Mouse (Mus musculus): Measurements from ENCODE around the gene Ndufc1. TPM values are rescaled to one million over a fixed set of nuclear protein-coding genes. Genes with fewer than 3 reads are reported as not detected.
"Not testable (repeated sequence)": the region's sequence is repeated elsewhere in the genome, so short reads cannot be mapped to it uniquely, and the experiment has no call there.

Ndufc1 gene
- 1,265 and 1,267 TPM in 2 replicates for polyA plus RNA-seq (2014; fragmentation: Nextera tagmentation; extraction: Ambion mirVana)

DNA sequence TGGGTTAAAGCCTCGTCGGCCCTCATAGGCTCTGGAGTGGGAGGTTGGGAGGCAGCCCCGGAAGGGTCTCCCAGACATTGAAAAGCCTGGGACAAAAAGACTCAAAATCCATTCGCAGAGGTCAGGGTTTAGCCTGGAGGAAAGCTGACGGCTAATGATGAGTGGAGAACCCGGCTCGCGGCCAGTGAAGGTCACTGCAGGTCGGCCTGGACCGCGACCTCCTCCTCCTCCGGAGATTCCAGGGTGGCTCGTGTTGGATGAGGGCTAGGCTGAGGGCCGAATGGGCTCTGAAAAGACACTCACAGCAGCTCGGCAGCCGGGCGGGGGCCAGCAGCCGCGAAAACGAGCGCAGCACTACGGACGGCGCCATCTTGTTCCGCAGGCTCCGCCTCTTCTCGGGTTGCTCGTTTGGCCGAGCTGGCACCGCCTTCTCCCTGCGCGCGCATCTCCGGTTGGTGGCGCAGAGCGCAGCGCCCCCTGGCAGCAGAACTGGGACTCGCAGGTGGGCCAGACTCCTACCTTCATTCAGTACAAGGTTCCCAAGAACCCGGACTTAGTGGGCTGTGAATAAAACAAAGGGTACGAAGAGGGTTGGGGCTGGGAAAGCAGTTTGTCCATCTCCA, at the start of gene Ndufc1:
Ndufc1 (minus strand) TSS at position 428 of the 623 bp plus-strand sequence.
- Histone ChIP-seq H3K9me3 (replicated peaks; ENCODE audit: control insufficient read depth, low read length) (no peaks in the 10 kb centered on the region), H3K4me2 (peak within 1 kb of the TSS; percentile 78), H3K9ac (ENCODE audit: low read depth, low read length) (peak within 1 kb of the TSS; percentile 99), H3K27me3 (ENCODE audit: control insufficient read depth, insufficient read depth, low read length) (no peaks in the 10 kb centered on the region), H3K36me3 (ENCODE audit: control insufficient read depth, insufficient read depth, low read length) (0 out of 2 replicates have a peak, but pooled peaks cover 6% of the 10 kb centered on the region), H3K27ac (ENCODE audit: low read depth, low read length) (peak within 1 kb of the TSS; percentile 99), H3K4me1 (ENCODE audit: control insufficient read depth, insufficient read depth, low read length) (peaks cover 12% of the 10 kb centered on the region), H3K4me3 (ENCODE audit: low read depth, low read length) (peak within 1 kb of the TSS; percentile 94)
- under 1% methylated on average over 40 of the region's 40 CpGs for WGBS (ENCODE audit: insufficient replicate concordance)
- peak; percentile 89 for ATAC-seq (replicated peaks; ENCODE audit: insufficient number of reproducible peaks, low FRiP score, low TSS enrichment)

DNA sequence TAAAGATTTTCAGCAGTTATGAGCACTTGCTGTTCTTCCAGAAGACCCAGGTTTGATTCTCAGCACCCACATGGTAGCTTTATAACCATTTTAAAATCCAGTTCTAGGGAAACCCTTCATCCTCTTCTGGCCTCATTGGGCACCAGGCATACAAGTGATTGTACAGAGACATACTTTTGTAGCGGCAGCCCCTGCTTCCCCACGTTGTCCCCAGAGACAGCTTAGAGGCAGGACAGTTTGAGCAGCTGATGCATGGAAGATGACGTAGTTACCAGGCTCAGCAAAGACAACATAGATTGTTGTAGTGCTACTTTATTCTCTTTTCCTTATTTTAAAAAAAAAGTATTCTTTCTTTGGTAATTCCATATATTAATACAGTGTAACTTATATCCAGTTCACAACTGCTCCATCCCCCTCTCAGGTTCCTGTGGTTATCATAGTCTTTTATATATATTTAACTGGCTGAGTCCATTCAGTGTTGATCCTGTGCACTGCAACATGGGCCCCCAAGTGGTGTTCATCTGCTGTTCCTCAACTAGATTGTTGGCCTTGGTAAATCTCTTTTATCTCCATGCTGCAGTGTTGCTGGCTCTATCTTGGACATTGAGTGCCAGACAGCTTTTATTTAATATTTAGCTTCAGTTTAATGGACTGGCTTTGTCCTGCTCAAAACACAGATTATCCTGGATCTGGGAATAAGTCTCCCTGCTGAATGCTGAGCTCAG, 26.2 kb upstream of the Ndufc1 start:
- WGBS (ENCODE audit: insufficient replicate concordance), result 91% methylated on average over 3 of the region's 3 CpGs
- Histone ChIP-seq H3K27me3 (ENCODE audit: control insufficient read depth, insufficient read depth, low read length) (no peaks in the 10 kb centered on the region), H3K4me3 (ENCODE audit: low read depth, low read length) (no peak overlapping the region), H3K36me3 (ENCODE audit: control insufficient read depth, insufficient read depth, low read length) (peaks cover 2% of the 10 kb centered on the region; the same call in 1 of the 2 replicates), H3K27ac (ENCODE audit: low read depth, low read length) (no peak overlapping the region), H3K4me2 (no peak overlapping the region), H3K9me3 (replicated peaks; ENCODE audit: control insufficient read depth, low read length) (no peaks in the 10 kb centered on the region), H3K4me1 (ENCODE audit: control insufficient read depth, insufficient read depth, low read length) (no peaks in the 10 kb centered on the region), H3K9ac (ENCODE audit: low read depth, low read length) (no peak overlapping the region)
- ATAC-seq (replicated peaks; ENCODE audit: insufficient number of reproducible peaks, low FRiP score, low TSS enrichment), result no peak

DNA sequence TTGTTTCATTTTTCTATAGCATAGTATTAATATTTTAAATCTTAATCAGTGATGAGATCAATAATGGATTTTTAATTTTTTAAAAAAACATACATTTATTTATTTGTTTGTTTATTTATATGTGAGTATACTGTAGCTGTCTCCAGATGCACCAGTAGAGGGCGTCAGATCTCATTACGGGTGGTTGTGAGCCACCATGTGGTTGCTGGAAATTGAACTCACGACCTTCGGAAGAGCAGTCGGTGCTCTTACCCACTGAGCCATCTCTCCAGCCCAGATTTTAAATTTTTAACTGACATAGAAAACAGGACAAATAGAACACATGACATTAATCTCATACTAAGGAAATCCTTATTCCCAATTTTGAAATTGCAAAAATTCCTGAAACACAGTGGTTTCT, 25.6 kb upstream of the Ndufc1 start:
- H3K36me3 ChIP-seq (ENCODE audit: control insufficient read depth, insufficient read depth, low read length); H3K4me1 ChIP-seq (ENCODE audit: control insufficient read depth, insufficient read depth, low read length); H3K9me3 ChIP-seq (replicated peaks; ENCODE audit: control insufficient read depth, low read length); H3K4me2 ChIP-seq; ATAC-seq (replicated peaks; ENCODE audit: insufficient number of reproducible peaks, low FRiP score, low TSS enrichment); H3K4me3 ChIP-seq (ENCODE audit: low read depth, low read length); H3K9ac ChIP-seq (ENCODE audit: low read depth, low read length); H3K27ac ChIP-seq (ENCODE audit: low read depth, low read length); H3K27me3 ChIP-seq (ENCODE audit: control insufficient read depth, insufficient read depth, low read length): not testable (repeated sequence)
- WGBS (ENCODE audit: insufficient replicate concordance), result 77% methylated on average over 5 of the region's 5 CpGs

GRCm38 (mm10) chr3:51425394-51425793, 16.6 kb upstream of the Ndufc1 start:
- no peaks in the 10 kb centered on the region for H3K27me3 ChIP-seq (ENCODE audit: control insufficient read depth, insufficient read depth, low read length)
- no peak overlapping the region for H3K9ac ChIP-seq (ENCODE audit: low read depth, low read length)
- no peak overlapping the region for H3K4me3 ChIP-seq (ENCODE audit: low read depth, low read length)
- H3K27ac ChIP-seq (ENCODE audit: low read depth, low read length), result no peak overlapping the region
- ATAC-seq (replicated peaks; ENCODE audit: insufficient number of reproducible peaks, low FRiP score, low TSS enrichment), result no peak
- no peaks in the 10 kb centered on the region for H3K4me1 ChIP-seq (ENCODE audit: control insufficient read depth, insufficient read depth, low read length)
- no peak overlapping the region for H3K4me2 ChIP-seq
- no peaks in the 10 kb centered on the region for H3K36me3 ChIP-seq (ENCODE audit: control insufficient read depth, insufficient read depth, low read length)
- no peaks in the 10 kb centered on the region for H3K9me3 ChIP-seq (replicated peaks; ENCODE audit: control insufficient read depth, low read length)

GRCm38 (mm10) chr3:51421921-51422320, 13.1 kb upstream of the Ndufc1 start:
- Histone ChIP-seq H3K36me3 (ENCODE audit: control insufficient read depth, insufficient read depth, low read length) (no peaks in the 10 kb centered on the region), H3K4me1 (ENCODE audit: control insufficient read depth, insufficient read depth, low read length) (peaks cover 8% of the 10 kb centered on the region; the same call in 1 of the 2 replicates), H3K4me3 (ENCODE audit: low read depth, low read length) (no peak overlapping the region), H3K9me3 (replicated peaks; ENCODE audit: control insufficient read depth, low read length) (no peaks in the 10 kb centered on the region), H3K9ac (ENCODE audit: low read depth, low read length) (no peak overlapping the region), H3K27ac (ENCODE audit: low read depth, low read length) (no peak overlapping the region), H3K4me2 (no peak overlapping the region), H3K27me3 (ENCODE audit: control insufficient read depth, insufficient read depth, low read length) (no peaks in the 10 kb centered on the region)
- 82% methylated on average over 3 of the region's 3 CpGs for WGBS (ENCODE audit: insufficient replicate concordance)
- ATAC-seq (replicated peaks; ENCODE audit: insufficient number of reproducible peaks, low FRiP score, low TSS enrichment), result no peak

- H3K27ac ChIP-seq (ENCODE audit: low read depth, low read length), result no peak overlapping the region
- WGBS (ENCODE audit: insufficient replicate concordance), result 52% methylated on average over 2 of the region's 2 CpGs
- no peaks in the 10 kb centered on the region for H3K9me3 ChIP-seq (replicated peaks; ENCODE audit: control insufficient read depth, low read length)
Observed at GRCm38 (mm10) chr3:51417966-51418365, 9.2 kb upstream of the Ndufc1 start.

GRCm38 (mm10) chr3:51417485-51417884, 8.7 kb upstream of the Ndufc1 start:
- WGBS (ENCODE audit: insufficient replicate concordance), result 52% methylated on average over 2 of the region's 2 CpGs
- H3K27me3 ChIP-seq (ENCODE audit: control insufficient read depth, insufficient read depth, low read length), result no peaks in the 10 kb centered on the region
- ATAC-seq (replicated peaks; ENCODE audit: insufficient number of reproducible peaks, low FRiP score, low TSS enrichment), result no peak

More at GRCm38 (mm10) chr3:51417966-51418365, 9.2 kb upstream of the Ndufc1 start:
- Histone ChIP-seq H3K4me2 (peak overlapping the region; percentile 82), H3K27me3 (ENCODE audit: control insufficient read depth, insufficient read depth, low read length) (no peaks in the 10 kb centered on the region), H3K36me3 (ENCODE audit: control insufficient read depth, insufficient read depth, low read length) (no peaks in the 10 kb centered on the region), H3K4me3 (ENCODE audit: low read depth, low read length) (no peak overlapping the region), H3K9ac (ENCODE audit: low read depth, low read length) (no peak overlapping the region), H3K4me1 (ENCODE audit: control insufficient read depth, insufficient read depth, low read length) (peaks cover 14% of the 10 kb centered on the region; the same call in 1 of the 2 replicates)
- no peak for ATAC-seq (replicated peaks; ENCODE audit: insufficient number of reproducible peaks, low FRiP score, low TSS enrichment)

GRCm38 (mm10) chr3:51417135-51417458, 8.3 kb upstream of the Ndufc1 start:
- H3K27ac ChIP-seq (ENCODE audit: low read depth, low read length), result peak overlapping the region; percentile 96
- 8% methylated on average over 8 of the region's 8 CpGs for WGBS (ENCODE audit: insufficient replicate concordance)

More at GRCm38 (mm10) chr3:51417485-51417884, 8.7 kb upstream of the Ndufc1 start:
- Histone ChIP-seq H3K9ac (ENCODE audit: low read depth, low read length) (no peak overlapping the region), H3K27ac (ENCODE audit: low read depth, low read length) (no peak overlapping the region), H3K36me3 (ENCODE audit: control insufficient read depth, insufficient read depth, low read length) (no peaks in the 10 kb centered on the region), H3K4me1 (ENCODE audit: control insufficient read depth, insufficient read depth, low read length) (peaks cover 14% of the 10 kb centered on the region; the same call in 1 of the 2 replicates), H3K9me3 (replicated peaks; ENCODE audit: control insufficient read depth, low read length) (no peaks in the 10 kb centered on the region), H3K4me3 (ENCODE audit: low read depth, low read length) (peak overlapping the region; percentile 68), H3K4me2 (peak overlapping the region; percentile 82)

More at GRCm38 (mm10) chr3:51417135-51417458, 8.3 kb upstream of the Ndufc1 start:
- peak overlapping the region; percentile 68 for H3K4me3 ChIP-seq (ENCODE audit: low read depth, low read length)
- H3K27me3 ChIP-seq (ENCODE audit: control insufficient read depth, insufficient read depth, low read length), result no peaks in the 10 kb centered on the region
- no peak for ATAC-seq (replicated peaks; ENCODE audit: insufficient number of reproducible peaks, low FRiP score, low TSS enrichment)
- H3K36me3 ChIP-seq (ENCODE audit: control insufficient read depth, insufficient read depth, low read length), result no peaks in the 10 kb centered on the region
- no peaks in the 10 kb centered on the region for H3K9me3 ChIP-seq (replicated peaks; ENCODE audit: control insufficient read depth, low read length)
- peak overlapping the region; percentile 82 for H3K4me2 ChIP-seq
- H3K4me1 ChIP-seq (ENCODE audit: control insufficient read depth, insufficient read depth, low read length), result peaks cover 14% of the 10 kb centered on the region; the same call in 1 of the 2 replicates
- H3K9ac ChIP-seq (ENCODE audit: low read depth, low read length), result peak overlapping the region; percentile 92

Data from heart, embryonic 11.5 days (tissue).